Mouse (Mus musculus) lung, adult 2 months (tissue): ENCODE results near the gene Gjc1.

Source experiments
- CTCF ChIP-seq: fragments of 200-500 bp; IDR thresholded peaks from 2 replicates; pipeline ENCODE4 v1.5.1; 2011; ENCODE audit warnings: mild to moderate bottlenecking, low read length, control low read depth; ENCODE audit not compliant: insufficient read depth
- POLR2A ChIP-seq: fragments of 200-500 bp; IDR thresholded peaks from 2 replicates; pipeline ENCODE4 v1.6.1; 2011; ENCODE audit warnings: low read depth, mild to moderate bottlenecking, control low read depth, low read length, borderline replicate concordance; ENCODE audit errors: extremely low read depth

GRCm38 (mm10) chr11:102771916-102772714, 47.4 kb downstream of the Gjc1 start:
- TF ChIP-seq CTCF (no peak), POLR2A (no peak)
